Mouse (Mus musculus) liver, adult 2 months (tissue): ENCODE results near the gene Umod.

Experiments
- CTCF ChIP-seq: fragments of 200-500 bp; IDR thresholded peaks from 2 replicates; pipeline ENCODE4 v1.5.1; 2011; ENCODE audit warnings: low read depth, low read length, control low read depth
- POLR2A ChIP-seq: fragments of 200-500 bp; IDR thresholded peaks from 2 replicates; pipeline ENCODE4 v1.6.1; 2011; ENCODE audit warnings: low read length, control low read depth; ENCODE audit not compliant: insufficient read depth; ENCODE audit errors: extremely low read depth

- no peak for TF ChIP-seq POLR2A
- no peak for TF ChIP-seq CTCF
These were observed 40.1 kb upstream of the Umod start, which contains the start of gene Acsm5 for GRCm38 (mm10) chr7:119519163-119519562.
